Mouse (Mus musculus) forebrain, embryonic 16.5 days (tissue): Measurements from ENCODE around the gene Ifitm1. TPM values are rescaled to one million over a fixed set of nuclear protein-coding genes. Genes with fewer than 3 reads are reported as not detected.
"Not testable (repeated sequence)": the region's sequence is repeated elsewhere in the genome, so short reads cannot be mapped to it uniquely, and the experiment has no call there.

Source experiments
- ATAC-seq: fragments of 200-750 bp; cut with Nextera tagmentation; 2 replicates; pipeline ENCODE4 v1.8.0; 2017; ENCODE audit warnings: mild to moderate bottlenecking, moderate library complexity
- H3K27ac ChIP-seq: fragments of 300-500 bp; sonication (generic); 2 replicates; pipeline ENCODE4 v1.5.1; 2014; ENCODE audit warnings: low read length, control low read depth
- H3K27me3 ChIP-seq: fragments of 300-500 bp; sonication (generic); replicated peaks from 2 replicates; pipeline ENCODE4 v1.6.1; 2014; ENCODE audit warnings: low read length; ENCODE audit not compliant: control insufficient read depth, insufficient read depth
- H3K36me3 ChIP-seq: fragments of 300-500 bp; sonication (generic); 2 replicates; pipeline ENCODE4 v1.6.1; 2014; ENCODE audit not compliant: control insufficient read depth, insufficient read depth
- H3K4me1 ChIP-seq: fragments of 300-500 bp; sonication (generic); replicated peaks from 2 replicates; pipeline ENCODE4 v1.6.1; 2014; ENCODE audit warnings: low read length; ENCODE audit not compliant: control insufficient read depth, insufficient read depth
- H3K4me2 ChIP-seq: fragments of 300-500 bp; sonication (generic); 2 replicates; pipeline ENCODE4 v1.6.1; 2014; ENCODE audit warnings: mild to moderate bottlenecking, low read length, control low read depth
- H3K4me3 ChIP-seq: fragments of 300-500 bp; sonication (generic); replicated peaks from 2 replicates; pipeline ENCODE4 v1.5.1; 2014; ENCODE audit warnings: mild to moderate bottlenecking, low read length, control low read depth
- H3K9ac ChIP-seq: fragments of 300-500 bp; sonication (generic); replicated peaks from 2 replicates; pipeline ENCODE4 v1.6.1; 2014; ENCODE audit warnings: low read depth, low read length, control low read depth
- H3K9me3 ChIP-seq: fragments of 300-500 bp; sonication (generic); 2 replicates; pipeline ENCODE4 v1.6.1; 2016; ENCODE audit warnings: low read length; ENCODE audit not compliant: control insufficient read depth
- WGBS: fragments of 180-500 bp; shearing (Covaris S2); extraction: QIAGEN DNeasy Blood & Tissue Kit; methylation state at CpG from one replicate; pipeline ENCODE4 v1.1.7; 2014; 5-methylcytosine and 5-hydroxymethylcytosine counted together
- polyA plus RNA-seq: library from polyadenylated mRNA; unstranded; fragments of >200 nt; fragmentation: Nextera tagmentation; extraction: Ambion mirVana; gene quantifications from 2 replicates; pipeline ENCODE4 v1.2.1, GENCODE M21; 2015

The Ifitm1 gene
- polyA plus RNA-seq, 1 experiment from 2014 or later = 9.0 TPM

GRCm38 (mm10) chr7:140955342-140955741, 11.7 kb upstream of the Ifitm1 start:
- H3K27me3 ChIP-seq = 0 out of 2 replicates have a peak, but pooled peaks cover 2% of the 10 kb centered on the region
- H3K9me3 ChIP-seq = no peaks in the 10 kb centered on the region
- H3K27ac ChIP-seq = no peak overlapping the region
- peak overlapping the region; percentile 36 for H3K4me3 ChIP-seq
- 9% methylated on average over 17 of the region's 17 CpGs for WGBS
- H3K4me1 ChIP-seq = peaks cover 8% of the 10 kb centered on the region
- H3K36me3 ChIP-seq = no peaks in the 10 kb centered on the region
- H3K9ac ChIP-seq = peak overlapping the region; percentile 39
- ATAC-seq = 0 out of 2 replicates have a peak, but pooled peaks have one; percentile 20
- H3K4me2 ChIP-seq = peak overlapping the region; percentile 50

DNA sequence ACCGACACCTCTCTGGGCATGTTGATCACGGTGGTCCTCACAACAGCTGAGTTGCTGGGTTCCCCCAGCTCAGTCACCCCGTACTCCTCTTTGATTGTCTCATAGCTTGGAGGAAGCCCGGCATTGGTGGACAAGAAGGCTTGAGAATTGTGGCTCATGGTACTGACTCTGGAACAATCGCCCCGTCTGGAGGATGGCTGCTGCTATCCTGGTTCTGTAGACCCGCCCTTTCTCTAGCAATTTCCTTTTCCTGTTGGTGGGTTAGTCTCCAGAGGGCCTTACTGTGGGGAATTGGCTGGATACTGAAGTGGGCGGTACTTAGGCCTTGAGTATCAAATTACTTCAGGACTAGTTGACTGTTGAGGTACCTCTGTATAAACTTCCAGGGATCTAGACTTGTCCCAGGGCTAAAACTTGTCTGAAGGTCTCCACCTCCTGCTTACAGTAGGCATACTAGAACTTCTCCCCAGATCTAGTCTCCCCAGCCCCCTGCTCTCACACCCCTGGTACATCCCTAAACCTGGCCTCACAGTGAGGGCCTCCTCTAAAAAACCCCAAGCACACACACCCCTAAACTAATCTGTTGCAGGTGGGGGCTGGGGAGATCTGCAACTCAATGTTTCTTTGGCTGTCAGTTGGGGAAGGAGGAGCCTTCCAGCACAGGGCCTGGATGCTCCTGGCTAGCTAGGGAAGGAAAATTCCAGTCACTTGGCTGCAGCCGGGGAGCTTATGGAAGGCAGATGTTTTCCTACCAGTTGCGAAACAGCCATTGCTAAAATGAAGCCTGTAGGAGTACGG, 11.1 kb upstream of the Ifitm1 start, which contains the start of the genes Gm45717 and Ifitm2:
TSS of gene Gm45717 (minus strand) at position 180 of the 798 bp plus-strand sequence.
TSS of gene Ifitm2 (minus strand) at position 230 of the 798 bp plus-strand sequence.
- WGBS = 24% methylated on average over 11 of the region's 11 CpGs
- H3K9me3 ChIP-seq = no peaks in the 10 kb centered on the region
- no peaks in the 10 kb centered on the region for H3K36me3 ChIP-seq
- peak within 1 kb of the TSS; percentile 39 for H3K9ac ChIP-seq
- peak; percentile 64; the same call in 1 of the 2 replicates for ATAC-seq
- no peak within 1 kb of the TSS for H3K27ac ChIP-seq
- 0 out of 2 replicates have a peak, but pooled peaks cover 2% of the 10 kb centered on the region for H3K27me3 ChIP-seq
- H3K4me2 ChIP-seq = peak within 1 kb of the TSS; percentile 50
- peak within 1 kb of the TSS; percentile 36 for H3K4me3 ChIP-seq
- H3K4me1 ChIP-seq = peaks cover 8% of the 10 kb centered on the region

DNA sequence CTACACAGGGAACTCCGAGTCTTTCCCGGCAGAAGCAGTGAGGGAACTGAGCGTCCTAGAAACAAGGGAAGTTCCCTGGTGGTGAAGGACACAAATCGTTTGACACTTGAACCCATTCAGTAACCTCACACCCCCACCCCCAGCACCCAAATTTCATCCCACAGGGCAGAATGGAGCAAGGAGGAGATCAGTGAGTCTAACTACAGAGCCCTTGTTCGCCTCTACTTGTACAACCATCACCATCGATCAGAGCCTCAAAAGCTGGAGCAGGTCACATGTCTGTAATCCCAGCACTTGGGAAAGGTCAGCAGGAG, 10.5 kb upstream of the Ifitm1 start:
- H3K4me2 ChIP-seq = no peak overlapping the region
- no peak for ATAC-seq
- peaks cover 8% of the 10 kb centered on the region for H3K4me1 ChIP-seq
- H3K36me3 ChIP-seq = no peaks in the 10 kb centered on the region
- H3K27me3 ChIP-seq = 0 out of 2 replicates have a peak, but pooled peaks cover 2% of the 10 kb centered on the region
- no peaks in the 10 kb centered on the region for H3K9me3 ChIP-seq
- H3K4me3 ChIP-seq = no peak overlapping the region
- 67% methylated on average over 6 of the region's 6 CpGs for WGBS
- no peak overlapping the region for H3K9ac ChIP-seq
- no peak overlapping the region for H3K27ac ChIP-seq

- WGBS = under 1% methylated on average over 9 of the region's 9 CpGs
- Histone ChIP-seq H3K36me3 (no peaks in the 10 kb centered on the region), H3K4me1 (peaks cover 8% of the 10 kb centered on the region), H3K4me3 (no peak overlapping the region), H3K4me2 (no peak overlapping the region), H3K9me3 (no peaks in the 10 kb centered on the region), H3K27me3 (0 out of 2 replicates have a peak, but pooled peaks cover 2% of the 10 kb centered on the region), H3K27ac (no peak overlapping the region), H3K9ac (no peak overlapping the region)
- ATAC-seq = no peak
Observed at GRCm38 (mm10) chr7:140959181-140959901, 7.7 kb upstream of the Ifitm1 start.

DNA sequence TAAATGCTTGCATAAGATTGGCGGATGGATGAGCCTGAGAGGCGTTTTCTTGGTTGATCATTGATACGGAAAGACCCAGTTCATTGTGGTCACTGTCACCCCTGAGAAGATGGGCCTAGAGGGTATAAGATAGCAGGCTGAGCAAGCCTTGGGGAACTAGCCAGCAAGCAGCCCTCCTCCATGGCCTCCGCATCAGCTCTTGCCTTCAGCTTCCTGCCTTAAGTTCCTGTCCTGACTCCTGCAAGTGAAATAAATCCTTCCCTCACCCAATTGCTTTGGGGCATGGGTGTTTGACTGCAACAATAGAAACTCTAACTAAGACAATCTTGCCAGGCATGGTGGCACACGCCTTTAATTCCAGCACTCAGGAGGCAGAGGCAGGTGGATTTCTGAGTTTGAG, 7.0 kb upstream of the Ifitm1 start:
- H3K36me3 ChIP-seq = no peaks in the 10 kb centered on the region
- H3K4me2 ChIP-seq = no peak overlapping the region
- ATAC-seq = no peak
- no peaks in the 10 kb centered on the region for H3K9me3 ChIP-seq
- H3K4me3 ChIP-seq = no peak overlapping the region
- H3K27me3 ChIP-seq = peaks cover 2% of the 10 kb centered on the region; the same call in 1 of the 2 replicates
- 38% methylated on average over 5 of the region's 5 CpGs for whole genome bisulfite sequencing
- H3K9ac ChIP-seq = no peak overlapping the region
- no peak overlapping the region for H3K27ac ChIP-seq
- H3K4me1 ChIP-seq = peaks cover 7% of the 10 kb centered on the region

- Histone ChIP-seq H3K4me3 (no peak overlapping the region), H3K9ac (no peak overlapping the region), H3K27me3 (peaks cover 2% of the 10 kb centered on the region; the same call in 1 of the 2 replicates), H3K9me3 (no peaks in the 10 kb centered on the region), H3K36me3 (no peaks in the 10 kb centered on the region), H3K4me1 (peaks cover 2% of the 10 kb centered on the region; the same call in 1 of the 2 replicates), H3K4me2 (no peak overlapping the region), H3K27ac (no peak overlapping the region)
- no peak for ATAC-seq
- WGBS = 57% methylated on average over 2 of the region's 2 CpGs
Observed at GRCm38 (mm10) chr7:140961416-140961815, 5.6 kb upstream of the Ifitm1 start.

GRCm38 (mm10) chr7:140962733-140963132, 4.3 kb upstream of the Ifitm1 start:
- H3K27ac ChIP-seq = no peak overlapping the region
- H3K9ac ChIP-seq = no peak overlapping the region
- no peak for ATAC-seq
- H3K4me1 ChIP-seq = peaks cover 2% of the 10 kb centered on the region; the same call in 1 of the 2 replicates
- H3K27me3 ChIP-seq = peaks cover 2% of the 10 kb centered on the region; the same call in 1 of the 2 replicates
- H3K4me3 ChIP-seq = no peak overlapping the region
- no peaks in the 10 kb centered on the region for H3K9me3 ChIP-seq
- H3K4me2 ChIP-seq = no peak overlapping the region
- no peaks in the 10 kb centered on the region for H3K36me3 ChIP-seq
- 20% methylated on average over 2 of the region's 2 CpGs for WGBS

DNA sequence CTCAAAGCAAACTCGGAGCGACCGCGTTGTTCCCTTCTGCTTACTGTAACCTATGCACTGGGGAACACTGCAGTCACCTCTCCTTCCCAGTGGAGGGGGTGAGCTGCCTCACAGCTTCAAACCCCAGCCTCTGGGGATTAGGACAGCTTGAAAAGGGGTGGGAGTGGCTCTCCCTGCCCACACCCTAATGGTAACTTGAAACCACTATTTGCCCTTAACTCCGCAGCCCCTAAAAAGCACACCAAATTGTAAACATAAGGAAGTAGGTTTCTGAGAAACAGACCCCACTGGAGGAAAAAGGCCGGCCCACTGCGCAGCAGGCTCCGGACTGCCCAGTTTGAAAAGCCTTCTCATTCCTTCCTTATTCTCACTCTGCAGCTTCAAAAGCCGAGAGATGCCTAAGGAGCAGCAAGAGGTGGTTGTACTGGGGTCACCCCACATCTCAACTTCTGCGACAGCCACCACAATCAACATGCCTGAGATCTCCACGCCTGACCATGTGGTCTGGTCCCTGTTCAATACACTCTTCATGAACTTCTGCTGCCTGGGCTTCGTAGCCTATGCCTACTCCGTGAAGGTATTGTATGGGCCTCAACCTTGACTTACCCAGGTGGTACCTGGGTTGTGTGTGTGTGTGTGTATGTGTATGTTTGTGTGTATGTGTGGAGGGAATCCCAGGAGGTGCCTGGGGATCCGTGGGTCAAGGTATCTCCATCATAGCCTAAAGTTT, 1.0 kb downstream of the Ifitm1 start:
- no peak overlapping the region for H3K27ac ChIP-seq
- no peak overlapping the region for H3K9ac ChIP-seq
- no peaks in the 10 kb centered on the region for H3K4me1 ChIP-seq
- no peak for ATAC-seq
- no peak overlapping the region for H3K4me3 ChIP-seq
- no peaks in the 10 kb centered on the region for H3K36me3 ChIP-seq
- WGBS = 11% methylated on average over 14 of the region's 14 CpGs
- H3K9me3 ChIP-seq = no peaks in the 10 kb centered on the region
- H3K4me2 ChIP-seq = no peak overlapping the region
- no peaks in the 10 kb centered on the region; the same call in 1 of the 2 replicates for H3K27me3 ChIP-seq

DNA sequence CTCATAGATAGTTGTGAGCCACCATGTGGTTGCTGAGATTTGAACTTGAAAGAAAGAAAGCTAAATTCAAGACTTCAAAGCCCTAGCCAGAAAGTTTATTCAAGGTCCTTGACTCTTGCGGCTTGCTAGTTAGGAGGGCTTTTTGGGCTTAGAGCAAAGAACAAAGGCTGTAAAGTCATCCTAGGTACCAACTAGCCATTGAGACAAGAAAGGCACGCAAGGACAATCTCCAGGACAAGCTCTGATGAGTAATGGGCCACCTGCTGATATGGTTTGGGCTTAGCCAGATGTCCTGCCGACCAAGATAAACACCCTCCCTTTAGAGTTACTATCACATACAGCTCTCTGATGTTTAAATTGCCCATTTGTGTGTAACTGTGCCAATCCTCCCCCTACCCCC, 1.7 kb downstream of the Ifitm1 start:
- not testable (repeated sequence) for H3K27me3 ChIP-seq, H3K9ac ChIP-seq, ATAC-seq, H3K4me1 ChIP-seq, H3K36me3 ChIP-seq, H3K4me3 ChIP-seq, H3K9me3 ChIP-seq, H3K4me2 ChIP-seq, H3K27ac ChIP-seq
- 25% methylated on average over 3 of the region's 3 CpGs for WGBS
